Mouse (Mus musculus) kidney, postnatal 0 days (tissue): ENCODE results near the gene Ndufaf2. TPM values are rescaled to one million over a fixed set of nuclear protein-coding genes. Genes with fewer than 3 reads are reported as not detected.

Source experiments
- ATAC-seq: fragments of 200-750 bp; cut with Nextera tagmentation; replicated peaks from 2 replicates; pipeline ENCODE4 v1.8.0; 2017; ENCODE audit warnings: low read depth, moderate number of reproducible peaks, moderate TSS enrichment, moderate library complexity; ENCODE audit not compliant: low FRiP score
- DNase-seq: peaks from one replicate; pipeline ENCODE4 v3.0.0-alpha.2; 2016; ENCODE audit warnings: low spot score
- H3K27ac ChIP-seq: fragments of 300-500 bp; sonication (generic); 2 replicates; pipeline ENCODE4 v1.5.1; 2014; ENCODE audit warnings: mild to moderate bottlenecking
- H3K27me3 ChIP-seq: fragments of 300-500 bp; sonication (generic); 2 replicates; pipeline ENCODE4 v1.6.1; 2014; ENCODE audit warnings: low read length, mixed read lengths; ENCODE audit not compliant: insufficient read depth
- H3K36me3 ChIP-seq: fragments of 300-500 bp; sonication (generic); 2 replicates; pipeline ENCODE4 v1.6.1; 2014; ENCODE audit warnings: low read length, mixed read lengths; ENCODE audit not compliant: insufficient read depth
- H3K4me1 ChIP-seq: fragments of 300-500 bp; sonication (generic); replicated peaks from 2 replicates; pipeline ENCODE4 v1.6.1; 2014; ENCODE audit warnings: antibody characterized with exemption, low read length, mixed read lengths; ENCODE audit not compliant: insufficient read depth
- H3K4me2 ChIP-seq: fragments of 300-500 bp; sonication (generic); 2 replicates; pipeline ENCODE4 v1.6.1; 2014; ENCODE audit warnings: mild to moderate bottlenecking, low read length, moderate library complexity, mixed read lengths
- H3K4me3 ChIP-seq: fragments of 300-500 bp; sonication (generic); replicated peaks from 2 replicates; pipeline ENCODE4 v1.5.1; 2014; ENCODE audit warnings: low read depth, low read length
- H3K9ac ChIP-seq: fragments of 300-500 bp; sonication (generic); 2 replicates; pipeline ENCODE4 v1.6.1; 2014; ENCODE audit warnings: low read depth, low read length
- H3K9me3 ChIP-seq: fragments of 300-500 bp; sonication (generic); replicated peaks from 2 replicates; pipeline ENCODE4 v1.6.1; 2016; ENCODE audit warnings: low read length, inconsistent platforms, mixed read lengths
- CTCF ChIP-seq: IDR thresholded peaks from 2 replicates; pipeline ENCODE4 v1.5.1; 2016; ENCODE audit warnings: antibody characterized with exemption, low read depth, mild to moderate bottlenecking, moderate library complexity
- WGBS: fragments of 180-500 bp; shearing (Covaris S2); extraction: QIAGEN DNeasy Blood & Tissue Kit; methylation state at CpG from one replicate; pipeline ENCODE4 v1.1.7; 2014; 5-methylcytosine and 5-hydroxymethylcytosine counted together
- polyA plus RNA-seq: library from polyadenylated mRNA; unstranded; fragments of >200 nt; fragmentation: Nextera tagmentation; extraction: Ambion mirVana; gene quantifications from 2 replicates; pipeline ENCODE4 v1.2.1, GENCODE M21; 2015

Gene Ndufaf2
- polyA plus RNA-seq, 1 experiment from 2014 or later, result 79.3 TPM

DNA sequence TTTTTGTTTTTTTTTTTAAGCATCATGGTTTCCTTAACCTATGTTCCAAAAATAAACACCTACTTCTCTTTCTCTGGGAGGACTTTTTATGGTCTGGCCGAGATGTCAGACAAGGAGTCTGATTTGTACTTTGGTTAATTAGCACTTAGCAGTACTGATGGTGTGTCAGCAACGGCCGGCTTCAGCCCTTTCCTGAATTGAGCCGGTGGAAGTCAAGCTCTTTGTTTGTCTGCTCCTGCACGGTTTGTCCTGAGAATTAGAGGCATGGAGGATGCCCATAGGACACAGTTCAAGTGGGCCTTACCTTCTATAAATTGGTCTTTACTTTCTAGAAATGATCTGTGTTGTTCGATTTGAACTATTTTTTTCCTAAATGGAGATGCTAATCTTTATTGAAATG lies 111.5 kb downstream of the Ndufaf2 start:
- Histone ChIP-seq H3K36me3 (no peaks in the 10 kb centered on the region), H3K4me2 (no peak overlapping the region), H3K9ac (no peak overlapping the region), H3K27ac (no peak overlapping the region), H3K27me3 (no peaks in the 10 kb centered on the region), H3K4me3 (no peak overlapping the region), H3K4me1 (peaks cover 11% of the 10 kb centered on the region; the same call in 1 of the 2 replicates), H3K9me3 (no peaks in the 10 kb centered on the region)
- ATAC-seq (no peak), DNase-seq (no peak)
- 51% methylated on average over 6 of the region's 6 CpGs for WGBS
- no peak for TF ChIP-seq CTCF

GRCm38 (mm10) chr13:108046071-108046470 lies 112.4 kb downstream of the Ndufaf2 start:
- no peaks in the 10 kb centered on the region for H3K36me3 ChIP-seq
- 0 out of 2 replicates have a peak overlapping the region, but pooled peaks have one; percentile 8 for H3K27ac ChIP-seq
- DNase-seq (no peak), ATAC-seq (no peak)
- no peaks in the 10 kb centered on the region for H3K9me3 ChIP-seq
- no peak overlapping the region for H3K4me3 ChIP-seq
- H3K4me2 ChIP-seq, result peak overlapping the region; percentile 24; the same call in 1 of the 2 replicates
- 89% methylated on average over 3 of the region's 3 CpGs for WGBS
- H3K4me1 ChIP-seq, result peaks cover 15% of the 10 kb centered on the region; the same call in 1 of the 2 replicates
- H3K9ac ChIP-seq, result 0 out of 2 replicates have a peak overlapping the region, but pooled peaks have one; percentile 10
- TF ChIP-seq CTCF, result no peak
- H3K27me3 ChIP-seq, result no peaks in the 10 kb centered on the region

- 76% methylated on average over 3 of the region's 3 CpGs for WGBS
- H3K27me3 ChIP-seq, result no peaks in the 10 kb centered on the region
- H3K9me3 ChIP-seq, result no peaks in the 10 kb centered on the region
- H3K4me3 ChIP-seq, result no peak overlapping the region
- ATAC-seq, result no peak
- H3K36me3 ChIP-seq, result no peaks in the 10 kb centered on the region
- H3K27ac ChIP-seq, result no peak overlapping the region
- 0 out of 2 replicates have a peak overlapping the region, but pooled peaks have one; percentile 10 for H3K9ac ChIP-seq
- DNase-seq, result no peak
- peaks cover 18% of the 10 kb centered on the region; the same call in 1 of the 2 replicates for H3K4me1 ChIP-seq
- H3K4me2 ChIP-seq, result peak overlapping the region; percentile 24; the same call in 1 of the 2 replicates
- TF ChIP-seq CTCF, result no peak
Measured at GRCm38 (mm10) chr13:108045646-108046045, 112.8 kb downstream of the Ndufaf2 start.

- Histone ChIP-seq H3K27me3 (no peaks in the 10 kb centered on the region), H3K4me3 (peak within 1 kb of the TSS; percentile 95), H3K4me2 (peak within 1 kb of the TSS; percentile 90), H3K4me1 (peaks cover 19% of the 10 kb centered on the region; the same call in 1 of the 2 replicates), H3K9me3 (no peaks in the 10 kb centered on the region), H3K27ac (peak within 1 kb of the TSS; percentile 99), H3K36me3 (no peaks in the 10 kb centered on the region), H3K9ac (peak within 1 kb of the TSS; percentile 97)
- WGBS, result under 1% methylated on average over 70 of the region's 71 CpGs
- TF ChIP-seq CTCF, result peak; percentile 33; the same call in 1 of the 2 replicates
- peak; percentile 96 for ATAC-seq
- peak; percentile 93 for DNase-seq
Measured at GRCm38 (mm10) chr13:108044222-108044941, 114.0 kb downstream of the Ndufaf2 start, which contains the start of gene Smim15. Gene Smim15, plus strand, starts transcription at chr13:108044446.

DNA sequence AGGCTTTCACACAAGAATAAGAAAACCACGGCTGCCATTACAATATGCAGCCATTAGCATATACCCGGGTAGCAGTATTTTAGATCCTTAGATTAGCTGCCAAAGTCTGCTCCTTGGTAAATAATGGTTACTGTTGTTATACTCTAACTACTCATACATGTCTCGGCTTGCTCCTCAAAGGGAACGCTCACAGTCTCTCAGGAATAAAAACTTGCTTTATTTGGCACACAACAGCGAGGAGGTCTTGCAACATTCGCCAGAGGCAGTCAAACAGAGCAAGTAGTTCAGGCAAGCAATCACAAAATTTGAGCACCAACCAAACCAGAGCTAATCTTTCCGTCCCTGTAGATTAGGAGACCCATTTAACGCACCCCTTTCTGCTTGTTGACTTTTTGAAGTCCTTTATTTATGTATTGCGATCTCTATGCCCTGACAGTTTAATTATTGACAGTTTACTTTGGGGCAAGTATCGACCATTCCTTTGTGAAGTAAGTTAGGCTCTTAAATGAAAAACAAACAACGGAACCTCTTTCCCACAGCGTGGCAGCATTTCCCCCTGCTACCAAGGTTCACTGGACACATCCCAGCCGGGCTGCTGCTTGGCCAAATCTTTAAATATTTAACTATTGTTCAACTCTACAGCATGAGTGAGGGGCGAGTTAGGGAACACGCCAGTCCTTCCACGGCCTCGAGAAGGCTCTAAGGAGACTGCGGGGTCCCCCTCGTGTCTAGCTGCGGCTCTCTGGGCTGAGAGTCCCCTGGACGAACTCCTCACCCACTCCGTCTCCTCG lies 114.8 kb downstream of the Ndufaf2 start:
- DNase-seq (peak; percentile 83), ATAC-seq (peak; percentile 65)
- Histone ChIP-seq H3K4me3 (peak overlapping the region; percentile 95), H3K27ac (peak overlapping the region; percentile 99), H3K9ac (peak overlapping the region; percentile 97), H3K27me3 (no peaks in the 10 kb centered on the region), H3K4me1 (peaks cover 19% of the 10 kb centered on the region; the same call in 1 of the 2 replicates), H3K9me3 (no peaks in the 10 kb centered on the region), H3K36me3 (no peaks in the 10 kb centered on the region), H3K4me2 (peak overlapping the region; percentile 90)
- peak; percentile 24; the same call in 1 of the 2 replicates for TF ChIP-seq CTCF
- 1% methylated on average over 23 of the region's 23 CpGs for WGBS

DNA sequence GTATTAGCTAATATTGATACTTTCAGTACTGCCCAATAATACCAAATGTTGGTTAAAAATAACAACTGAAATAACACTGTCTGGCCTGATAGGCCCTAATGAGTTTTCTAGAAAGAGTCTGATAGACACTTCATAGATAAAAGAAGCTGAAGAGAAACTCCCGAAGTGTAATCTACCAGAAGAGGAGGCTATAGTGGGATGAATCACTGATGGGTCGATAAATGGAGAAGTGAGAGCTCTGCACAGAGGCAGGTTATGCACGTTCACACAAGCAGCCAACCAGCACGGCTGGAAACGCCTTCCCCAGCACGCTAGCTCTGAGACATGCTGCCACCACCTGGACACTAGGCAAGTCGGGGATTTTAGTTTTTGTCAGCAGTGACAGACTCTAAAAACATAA lies 117.1 kb downstream of the Ndufaf2 start:
- H3K4me2 ChIP-seq, result peak overlapping the region; percentile 25; the same call in 1 of the 2 replicates
- no peaks in the 10 kb centered on the region for H3K36me3 ChIP-seq
- WGBS, result 3% methylated on average over 7 of the region's 7 CpGs
- peak; percentile 74 for TF ChIP-seq CTCF
- no peaks in the 10 kb centered on the region for H3K9me3 ChIP-seq
- peaks cover 19% of the 10 kb centered on the region; the same call in 1 of the 2 replicates for H3K4me1 ChIP-seq
- no peak overlapping the region for H3K4me3 ChIP-seq
- H3K27me3 ChIP-seq, result no peaks in the 10 kb centered on the region
- no peak overlapping the region for H3K9ac ChIP-seq
- DNase-seq (peak; percentile 89), ATAC-seq (no peak)
- H3K27ac ChIP-seq, result no peak overlapping the region
